Mouse (Mus musculus): ENCODE measurements at regions not wholly inside any gene's neighbourhood (a gene's known extent, or its start where the extent isn't known, plus 50 kb on each side); places are given as distances from the start of the nearest gene placed in this dataset.

- Histone ChIP-seq H3K9ac (no peak overlapping the region), H3K27ac (no peak overlapping the region), H3K36me3 (no peaks in the 10 kb centered on the region), H3K4me1 (no peaks in the 10 kb centered on the region), H3K27me3 (no peaks in the 10 kb centered on the region), H3K4me2 (replicated peaks) (no peak overlapping the region), H3K4me3 (no peak overlapping the region), H3K9me3 (replicated peaks) (no peaks in the 10 kb centered on the region)
- WGBS: 93% methylated on average over 8 of the region's 8 CpGs
- ATAC-seq (ENCODE audit: low FRiP score): no peak
Observed at GRCm38 (mm10) chr10:119005491-119005890, 135.5 kb upstream of the Dyrk2 start.

- H3K4me2 ChIP-seq (replicated peaks): no peak overlapping the region
- ATAC-seq (ENCODE audit: low FRiP score): no peak
- 91% methylated on average over 11 of the region's 11 CpGs for WGBS
- H3K36me3 ChIP-seq: no peaks in the 10 kb centered on the region
- H3K9me3 ChIP-seq (replicated peaks): no peaks in the 10 kb centered on the region
- H3K4me1 ChIP-seq: no peaks in the 10 kb centered on the region
- no peak overlapping the region for H3K27ac ChIP-seq
- H3K9ac ChIP-seq: no peak overlapping the region
- H3K27me3 ChIP-seq: no peaks in the 10 kb centered on the region
- no peak overlapping the region for H3K4me3 ChIP-seq
Observed at GRCm38 (mm10) chr10:119004426-119004825, 134.4 kb upstream of the Dyrk2 start.

- 65% methylated on average over 5 of the region's 5 CpGs for WGBS
- H3K4me3 ChIP-seq: no peak overlapping the region
- H3K9me3 ChIP-seq (replicated peaks): no peaks in the 10 kb centered on the region
- H3K36me3 ChIP-seq: no peaks in the 10 kb centered on the region
- H3K9ac ChIP-seq: no peak overlapping the region
- H3K4me2 ChIP-seq (replicated peaks): no peak overlapping the region
- no peak overlapping the region for H3K27ac ChIP-seq
- no peak for ATAC-seq (ENCODE audit: low FRiP score)
- no peaks in the 10 kb centered on the region for H3K4me1 ChIP-seq
- no peaks in the 10 kb centered on the region for H3K27me3 ChIP-seq
Observed at GRCm38 (mm10) chr10:119003839-119004238, 133.8 kb upstream of the Dyrk2 start.

- Histone ChIP-seq H3K4me1 (no peaks in the 10 kb centered on the region), H3K9me3 (replicated peaks) (no peaks in the 10 kb centered on the region), H3K4me3 (no peak overlapping the region), H3K27me3 (no peaks in the 10 kb centered on the region), H3K9ac (no peak overlapping the region), H3K27ac (no peak overlapping the region), H3K4me2 (replicated peaks) (no peak overlapping the region), H3K36me3 (no peaks in the 10 kb centered on the region)
- no peak for ATAC-seq (ENCODE audit: low FRiP score)
- WGBS: 98% methylated on average over 2 of the region's 2 CpGs
Observed at GRCm38 (mm10) chr10:119003042-119003441, 133.0 kb upstream of the Dyrk2 start.

GRCm38 (mm10) chr10:119001895-119002294, 131.9 kb upstream of the Dyrk2 start:
- H3K4me2 ChIP-seq (replicated peaks): no peak overlapping the region
- no peak overlapping the region for H3K9ac ChIP-seq
- no peaks in the 10 kb centered on the region for H3K27me3 ChIP-seq
- no peaks in the 10 kb centered on the region for H3K4me1 ChIP-seq
- no peaks in the 10 kb centered on the region for H3K9me3 ChIP-seq (replicated peaks)
- WGBS: 92% methylated on average over 7 of the region's 7 CpGs
- H3K27ac ChIP-seq: no peak overlapping the region
- ATAC-seq (ENCODE audit: low FRiP score): no peak
- no peaks in the 10 kb centered on the region for H3K36me3 ChIP-seq
- no peak overlapping the region for H3K4me3 ChIP-seq

GRCm38 (mm10) chr10:119001000-119001780, 131.2 kb upstream of the Dyrk2 start:
- Histone ChIP-seq H3K9me3 (replicated peaks) (no peaks in the 10 kb centered on the region), H3K4me3 (no peak overlapping the region), H3K27ac (no peak overlapping the region), H3K36me3 (no peaks in the 10 kb centered on the region), H3K4me2 (replicated peaks) (no peak overlapping the region), H3K4me1 (no peaks in the 10 kb centered on the region), H3K27me3 (no peaks in the 10 kb centered on the region), H3K9ac (no peak overlapping the region)
- WGBS: 82% methylated on average over 17 of the region's 17 CpGs
- no peak for ATAC-seq (ENCODE audit: low FRiP score)

GRCm38 (mm10) chr10:118998966-118999365, 129.0 kb upstream of the Dyrk2 start:
- Histone ChIP-seq H3K4me3 (no peak overlapping the region), H3K27ac (no peak overlapping the region), H3K36me3 (no peaks in the 10 kb centered on the region), H3K9ac (no peak overlapping the region), H3K4me1 (no peaks in the 10 kb centered on the region), H3K9me3 (replicated peaks) (no peaks in the 10 kb centered on the region), H3K4me2 (replicated peaks) (no peak overlapping the region), H3K27me3 (no peaks in the 10 kb centered on the region)
- WGBS: 83% methylated on average over 6 of the region's 6 CpGs
- ATAC-seq (ENCODE audit: low FRiP score): no peak

- no peaks in the 10 kb centered on the region for H3K27me3 ChIP-seq
- no peaks in the 10 kb centered on the region for H3K36me3 ChIP-seq
- no peak overlapping the region for H3K4me2 ChIP-seq (replicated peaks)
- H3K27ac ChIP-seq: no peak overlapping the region
- H3K9ac ChIP-seq: no peak overlapping the region
- 91% methylated on average over 2 of the region's 2 CpGs for WGBS
- no peak for ATAC-seq (ENCODE audit: low FRiP score)
- no peaks in the 10 kb centered on the region for H3K4me1 ChIP-seq
- H3K4me3 ChIP-seq: no peak overlapping the region
- H3K9me3 ChIP-seq (replicated peaks): no peaks in the 10 kb centered on the region
Observed at GRCm38 (mm10) chr10:118997034-118997433, 127.0 kb upstream of the Dyrk2 start.

GRCm38 (mm10) chr10:118993819-118994574, 124.0 kb upstream of the Dyrk2 start:
- Histone ChIP-seq H3K4me3 (no peak overlapping the region), H3K36me3 (no peaks in the 10 kb centered on the region), H3K27me3 (no peaks in the 10 kb centered on the region), H3K4me1 (no peaks in the 10 kb centered on the region), H3K9ac (no peak overlapping the region), H3K4me2 (replicated peaks) (no peak overlapping the region), H3K27ac (no peak overlapping the region), H3K9me3 (replicated peaks) (no peaks in the 10 kb centered on the region)
- WGBS: 72% methylated on average over 15 of the region's 15 CpGs
- no peak for ATAC-seq (ENCODE audit: low FRiP score)

- Histone ChIP-seq H3K4me2 (replicated peaks) (no peak overlapping the region), H3K4me3 (no peak overlapping the region), H3K36me3 (no peaks in the 10 kb centered on the region), H3K4me1 (no peaks in the 10 kb centered on the region), H3K27me3 (no peaks in the 10 kb centered on the region), H3K9ac (no peak overlapping the region), H3K27ac (no peak overlapping the region), H3K9me3 (replicated peaks) (no peaks in the 10 kb centered on the region)
- WGBS: 89% methylated on average over 7 of the region's 7 CpGs
- ATAC-seq (ENCODE audit: low FRiP score): no peak
Observed at GRCm38 (mm10) chr10:118991213-118991612, 121.2 kb upstream of the Dyrk2 start.

- H3K9ac ChIP-seq: no peak overlapping the region
- 77% methylated on average over 6 of the region's 6 CpGs for WGBS
- H3K4me3 ChIP-seq: no peak overlapping the region
- H3K27ac ChIP-seq: no peak overlapping the region
- H3K9me3 ChIP-seq (replicated peaks): no peaks in the 10 kb centered on the region
- no peaks in the 10 kb centered on the region for H3K4me1 ChIP-seq
- ATAC-seq (ENCODE audit: low FRiP score): no peak
- no peaks in the 10 kb centered on the region for H3K27me3 ChIP-seq
- no peaks in the 10 kb centered on the region for H3K36me3 ChIP-seq
- H3K4me2 ChIP-seq (replicated peaks): no peak overlapping the region
Observed at GRCm38 (mm10) chr10:118990500-118990899, 120.5 kb upstream of the Dyrk2 start.

- H3K27me3 ChIP-seq: no peaks in the 10 kb centered on the region
- no peak for ATAC-seq (ENCODE audit: low FRiP score)
- no peak overlapping the region for H3K27ac ChIP-seq
- no peaks in the 10 kb centered on the region for H3K4me1 ChIP-seq
- H3K9me3 ChIP-seq (replicated peaks): no peaks in the 10 kb centered on the region
- H3K4me3 ChIP-seq: no peak overlapping the region
- H3K36me3 ChIP-seq: no peaks in the 10 kb centered on the region
- WGBS: 87% methylated on average over 10 of the region's 10 CpGs
- H3K4me2 ChIP-seq (replicated peaks): no peak overlapping the region
- H3K9ac ChIP-seq: no peak overlapping the region
Observed at GRCm38 (mm10) chr10:118989812-118990211, 119.8 kb upstream of the Dyrk2 start.

GRCm38 (mm10) chr10:118988249-118988648, 118.2 kb upstream of the Dyrk2 start:
- H3K4me3 ChIP-seq: no peak overlapping the region
- H3K4me1 ChIP-seq: no peaks in the 10 kb centered on the region
- no peak overlapping the region for H3K9ac ChIP-seq
- H3K4me2 ChIP-seq (replicated peaks): no peak overlapping the region
- WGBS: 86% methylated on average over 6 of the region's 6 CpGs
- no peaks in the 10 kb centered on the region for H3K27me3 ChIP-seq
- peaks cover 4% of the 10 kb centered on the region; the same call in 1 of the 2 replicates for H3K9me3 ChIP-seq (replicated peaks)
- H3K27ac ChIP-seq: no peak overlapping the region
- no peaks in the 10 kb centered on the region for H3K36me3 ChIP-seq
- ATAC-seq (ENCODE audit: low FRiP score): no peak

Data from hindbrain, embryonic 12.5 days (tissue).